In genomic region chr8:57361003-57361805, GRCm38 (mm10) we compare ENCODE assay signal across 11 mouse cellular contexts. TPM values are rescaled to one million over a fixed set of nuclear protein-coding genes. Genes with fewer than 3 reads are reported as not detected.
DNase-seq lines count a peak whose midpoint lies in the region; ATAC-seq and TF ChIP-seq lines count a peak whose summit lies in the region.
"Had no signal": no experiment of that assay in that cellular context is flagged by ENCODE, and none has a peak within 500 bp of the region (broad histone marks: within the 10 kb centered on the region; RNA-seq: fewer than 3 reads in every experiment).

No protein-coding gene starts in this region.

- H3K4me1 ChIP-seq in heart, embryonic 10.5 days, result peaks cover 9% of the 10 kb centered on the region; the same call in 1 of the 2 replicates
- H3K4me1 ChIP-seq in heart, adult 2 months (ENCODE audit: control insufficient read depth, insufficient read depth, low read length), result peaks cover 9% of the 10 kb centered on the region
- H3K4me1 ChIP-seq in lung, embryonic 16.5 days (replicated peaks; ENCODE audit: control insufficient read depth, insufficient read depth, low read length), result 0 out of 2 replicates have a peak, but pooled peaks cover 2% of the 10 kb centered on the region
- no peaks in the 10 kb centered on the region for H3K4me1 ChIP-seq in midbrain, embryonic 11.5 days (ENCODE audit: control insufficient read depth, insufficient read depth, low read length)

- peak; percentile 51; the same call in 1 of the 2 replicates for ATAC-seq in lung, embryonic 16.5 days (ENCODE audit: low read depth)
- no peak for ATAC-seq in midbrain, embryonic 11.5 days (ENCODE audit: low FRiP score)
- ATAC-seq: CD4-positive, CD25-positive, alpha-beta regulatory T cell, adult 4 months; inflammation-experienced regulatory T-cells, adult 6 months had no signal

- intact Hi-C loops in heart, adult 2 months (cut with DNase I), result no loop called here
- intact Hi-C loops in heart, postnatal 36 days (cut with DNase I), result loop anchor here (2.0 kb wide), 1 partner anchor 28 kb away; no protein-coding TSS in a partner anchor

- no peak overlapping the region for H3K4me2 ChIP-seq in lung, embryonic 16.5 days (ENCODE audit: low read depth, low read length)
- H3K4me2 ChIP-seq in midbrain, embryonic 11.5 days, result no peak overlapping the region

- no peak overlapping the region for H3K9ac ChIP-seq in heart, adult 2 months (ENCODE audit: low read depth, low read length)
- no peak overlapping the region for H3K9ac ChIP-seq in lung, embryonic 16.5 days (ENCODE audit: low read length)
- no peak overlapping the region for H3K9ac ChIP-seq in midbrain, embryonic 11.5 days (ENCODE audit: low read length)

- TF ChIP-seq POLR2A in heart, adult 2 months (IDR thresholded peaks at IDR 0.05; ENCODE audit: insufficient read depth, low read depth, low read length), result no peak

- H3K79me2 ChIP-seq in heart, adult 2 months (replicated peaks; ENCODE audit: control insufficient read depth, insufficient read depth, low read length), result no peaks in the 10 kb centered on the region

- H3K27ac ChIP-seq in heart, embryonic 10.5 days, result no peak overlapping the region
- H3K27ac ChIP-seq in heart, adult 2 months, result peak overlapping the region; percentile 83
- no peak overlapping the region for H3K27ac ChIP-seq in lung, embryonic 16.5 days (ENCODE audit: low read length)
- no peak overlapping the region for H3K27ac ChIP-seq in midbrain, embryonic 11.5 days (ENCODE audit: low read depth, low read length)

- TF ChIP-seq CTCF in heart, adult 2 months (IDR thresholded peaks at IDR 0.05), result no peak

- H3K9me3 ChIP-seq in heart, embryonic 10.5 days, result no peaks in the 10 kb centered on the region
- H3K9me3 ChIP-seq in lung, embryonic 16.5 days (ENCODE audit: control insufficient read depth, low read length), result no peaks in the 10 kb centered on the region
- no peaks in the 10 kb centered on the region; the same call in 1 of the 2 replicates for H3K9me3 ChIP-seq in midbrain, embryonic 11.5 days (ENCODE audit: control insufficient read depth, low read length)

- H3K36me3 ChIP-seq in heart, embryonic 10.5 days, result no peaks in the 10 kb centered on the region
- peaks cover 13% of the 10 kb centered on the region; the same call in 1 of the 2 replicates for H3K36me3 ChIP-seq in heart, adult 2 months (ENCODE audit: control insufficient read depth, insufficient read depth, low read length)
- H3K36me3 ChIP-seq in lung, embryonic 16.5 days (ENCODE audit: control insufficient read depth, insufficient read depth, low read length), result no peaks in the 10 kb centered on the region
- no peaks in the 10 kb centered on the region for H3K36me3 ChIP-seq in midbrain, embryonic 11.5 days (ENCODE audit: control insufficient read depth, insufficient read depth, low read length)

- peak; percentile 97 for DNase-seq in heart, adult 11 months
- DNase-seq in heart, embryonic 10.5 days (ENCODE audit: low spot score), result no peak
- peak; percentile 71 to 79 for DNase-seq in heart, adult 2 months
- peak; percentile 72 to 79 for DNase-seq in heart, postnatal 36 days
- DNase-seq in midbrain, embryonic 11.5 days (ENCODE audit: low spot score, missing footprints), result no peak
- DNase-seq in yolk sac, embryonic 10.5 days (ENCODE audit: low spot score), result no peak
- no peak for DNase-seq in frontal cortex, postnatal 36 days (ENCODE audit: low spot score in 2 of 2)

- H3K4me3 ChIP-seq in heart, embryonic 10.5 days, result no peak overlapping the region
- H3K4me3 ChIP-seq in heart, adult 2 months, result no peak overlapping the region
- H3K4me3 ChIP-seq in lung, embryonic 16.5 days (ENCODE audit: low read length), result no peak overlapping the region
- no peak overlapping the region for H3K4me3 ChIP-seq in midbrain, embryonic 11.5 days (ENCODE audit: low read depth, low read length)

- no peak for TF ChIP-seq EP300 in heart, adult 2 months (IDR thresholded peaks at IDR 0.05; ENCODE audit: insufficient read depth, low read depth, low read length)

- H3K27me3 ChIP-seq in heart, embryonic 10.5 days (ENCODE audit: insufficient read depth, poor library complexity, severe bottlenecking), result no peaks in the 10 kb centered on the region
- H3K27me3 ChIP-seq in heart, adult 2 months (ENCODE audit: control insufficient read depth, insufficient read depth, low read length), result no peaks in the 10 kb centered on the region
- peaks cover 2% of the 10 kb centered on the region for H3K27me3 ChIP-seq in lung, embryonic 16.5 days (ENCODE audit: control insufficient read depth, insufficient read depth, low read depth, low read length)
- H3K27me3 ChIP-seq in midbrain, embryonic 11.5 days (ENCODE audit: control insufficient read depth, insufficient read depth, low read length), result no peaks in the 10 kb centered on the region

- WGBS in heart, embryonic 10.5 days, result 53% methylated on average over 8 of the region's 8 CpGs
- 11% methylated on average over 8 of the region's 8 CpGs for WGBS in heart, adult 2 months
- 42% methylated on average over 8 of the region's 8 CpGs for WGBS in lung, embryonic 16.5 days
- WGBS in midbrain, embryonic 11.5 days, result 84% methylated on average over 8 of the region's 8 CpGs

RNA-seq across cellular contexts. Expression of gene Hand2, which starts 40.4 kb away (rescaled TPM):
- 10.3 and 16.7 TPM in 2 replicates for polyA plus RNA-seq in heart, embryonic 10.5 days (2016; fragmentation: Nextera tagmentation; extraction: Ambion mirVana)
- total RNA-seq in heart, adult 2 months (2021), result 10 to 100 TPM; 62.1 to 63.9 TPM
- polyA plus RNA-seq in heart, adult 2 months (2012; rRNA removed), result 10.3 and 14.8 TPM in 2 replicates
- 10 to 100 TPM; 53.8 to 68.2 TPM for total RNA-seq in heart, postnatal 36 days (2021)
- polyA plus RNA-seq in lung, embryonic 16.5 days (2015; fragmentation: Nextera tagmentation; extraction: Ambion mirVana), result 0.43 and 0.59 TPM in 2 replicates
- polyA plus RNA-seq in midbrain, embryonic 11.5 days (2014; fragmentation: Nextera tagmentation; extraction: Ambion mirVana), result not detected in 2 replicates
- total RNA-seq: megakaryocyte, adult 5-6 weeks had no signal
- polyA plus RNA-seq: CD4-positive, CD25-positive, alpha-beta regulatory T cell, adult 4 months; inflammation-experienced regulatory T-cells, adult 6 months had no signal

Comparison
In these comparisons a context has a peak if more than half of its experiments do, and no peak if none do; other contexts are left out.
1. DNase-seq: peak in heart, adult 11 months (single experiment), heart, adult 2 months (2 of 2) and heart, postnatal 36 days (2 of 2); none in heart, embryonic 10.5 days (single experiment), midbrain, embryonic 11.5 days (single experiment), yolk sac, embryonic 10.5 days (single experiment) and frontal cortex, postnatal 36 days (0 of 2).